Mouse (Mus musculus) 3134 (cell line): ENCODE measurements around the gene Nr5a1.

Experiments used
- DNase-seq: peaks from one replicate; pipeline ENCODE4 v3.0.0-alpha.2; 2011; ENCODE audit warnings: low spot score; ENCODE audit not compliant: insufficient read length; ENCODE audit errors: extremely low read depth

The Nr5a1 gene

GRCm38 (mm10) chr2:38653293-38653619 is 61.1 kb downstream of the Nr5a1 start:
- no peak for DNase-seq

DNA sequence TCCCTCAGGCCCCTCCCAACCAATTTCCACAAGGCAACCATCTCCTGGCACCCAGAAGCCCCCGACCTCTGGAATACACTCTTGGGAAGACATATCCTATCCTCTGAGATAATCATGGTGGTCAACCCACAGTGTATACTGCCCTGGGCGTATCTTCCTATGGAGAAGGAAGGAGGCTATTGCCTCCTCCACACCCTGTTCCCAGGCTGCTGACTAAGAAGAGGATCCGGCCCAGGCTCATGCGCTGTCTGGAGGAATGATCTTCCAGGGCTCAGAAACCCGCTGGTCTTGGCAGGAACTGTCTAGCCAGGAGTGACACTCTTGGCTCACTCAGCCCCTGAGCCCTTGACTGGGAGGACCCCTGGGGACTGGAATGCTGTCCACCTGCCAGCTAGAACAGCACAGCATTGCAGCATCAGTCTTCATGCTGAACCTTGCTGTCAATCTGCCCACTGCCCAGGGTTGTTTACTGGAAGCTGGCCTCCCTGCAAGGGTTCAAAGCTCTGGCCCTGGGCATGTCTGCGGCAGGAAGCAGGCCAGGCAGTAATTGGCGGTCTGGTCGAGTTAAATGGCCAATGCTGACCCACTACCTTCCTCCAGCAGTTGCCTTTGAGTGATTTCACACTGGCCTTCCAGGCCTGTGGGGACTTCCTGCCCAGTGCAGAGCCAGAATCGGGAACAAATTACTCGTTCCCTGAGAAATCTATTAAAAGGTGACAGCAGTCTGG is 61.6 kb downstream of the Nr5a1 start:
- peak; percentile 85 for DNase-seq

DNA sequence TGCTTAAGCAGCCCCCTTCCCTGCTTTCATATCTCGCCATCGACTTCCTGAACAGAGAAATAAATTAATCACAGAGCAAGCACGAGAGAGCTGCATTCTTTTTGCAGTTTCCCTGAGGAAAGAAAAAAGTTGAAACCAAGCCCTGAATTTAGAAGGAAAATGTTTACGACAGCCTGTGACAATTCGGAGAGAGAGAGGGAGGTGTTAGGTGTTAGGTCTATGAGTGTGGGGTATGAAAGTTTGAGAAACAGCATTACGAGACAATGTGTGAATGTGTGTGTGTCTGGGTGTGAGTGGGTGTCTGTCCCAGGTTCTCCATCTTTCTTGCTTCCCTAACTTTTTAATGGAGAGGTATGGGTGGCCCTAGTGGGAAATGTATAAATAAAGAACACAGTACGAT is 62.2 kb downstream of the Nr5a1 start:
- DNase-seq, result no peak

- no peak for DNase-seq
These were observed 64.0 kb downstream of the Nr5a1 start for GRCm38 (mm10) chr2:38650340-38650739.

DNA sequence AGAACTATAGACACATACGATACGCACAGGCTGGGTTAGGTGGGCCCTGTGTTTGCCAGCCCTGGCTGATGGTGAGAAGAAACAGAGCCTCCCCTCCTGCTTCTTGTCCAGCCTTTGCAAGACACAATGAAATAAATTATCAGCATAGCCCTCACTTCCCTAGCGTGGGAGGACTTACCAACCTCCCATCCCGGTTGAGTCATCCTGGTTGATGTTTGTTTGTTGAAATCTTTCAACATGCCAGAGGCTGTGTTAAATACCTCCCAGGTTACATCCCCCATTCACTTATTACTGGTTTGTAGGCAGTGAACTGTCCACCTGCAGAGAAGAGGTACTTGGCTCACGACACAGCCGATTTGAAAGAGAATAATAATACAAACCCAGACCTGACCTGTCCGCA is 66.7 kb downstream of the Nr5a1 start:
- no peak for DNase-seq

- no peak for DNase-seq
These were observed 67.1 kb downstream of the Nr5a1 start for GRCm38 (mm10) chr2:38647201-38647606.

DNA sequence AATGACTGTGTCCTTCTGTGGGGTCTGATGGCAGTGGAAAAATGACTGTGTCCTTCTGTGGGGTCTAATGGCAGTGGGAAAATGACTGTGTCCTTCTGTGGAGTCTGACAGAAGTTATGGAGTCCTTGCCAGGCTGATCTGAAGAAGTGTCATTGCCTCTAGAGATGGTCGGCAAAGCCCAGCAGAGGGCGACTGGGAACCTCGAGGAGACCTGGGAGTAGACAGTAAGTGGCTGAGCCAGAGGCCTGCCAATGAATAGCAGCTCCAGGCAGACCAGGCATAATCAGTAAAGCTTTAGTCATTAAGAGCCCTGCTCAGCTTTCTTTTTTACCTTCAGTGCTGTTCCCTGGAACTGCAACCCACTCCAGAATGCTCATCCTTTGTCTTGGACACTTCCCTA is 68.4 kb downstream of the Nr5a1 start:
- DNase-seq, result no peak

DNA sequence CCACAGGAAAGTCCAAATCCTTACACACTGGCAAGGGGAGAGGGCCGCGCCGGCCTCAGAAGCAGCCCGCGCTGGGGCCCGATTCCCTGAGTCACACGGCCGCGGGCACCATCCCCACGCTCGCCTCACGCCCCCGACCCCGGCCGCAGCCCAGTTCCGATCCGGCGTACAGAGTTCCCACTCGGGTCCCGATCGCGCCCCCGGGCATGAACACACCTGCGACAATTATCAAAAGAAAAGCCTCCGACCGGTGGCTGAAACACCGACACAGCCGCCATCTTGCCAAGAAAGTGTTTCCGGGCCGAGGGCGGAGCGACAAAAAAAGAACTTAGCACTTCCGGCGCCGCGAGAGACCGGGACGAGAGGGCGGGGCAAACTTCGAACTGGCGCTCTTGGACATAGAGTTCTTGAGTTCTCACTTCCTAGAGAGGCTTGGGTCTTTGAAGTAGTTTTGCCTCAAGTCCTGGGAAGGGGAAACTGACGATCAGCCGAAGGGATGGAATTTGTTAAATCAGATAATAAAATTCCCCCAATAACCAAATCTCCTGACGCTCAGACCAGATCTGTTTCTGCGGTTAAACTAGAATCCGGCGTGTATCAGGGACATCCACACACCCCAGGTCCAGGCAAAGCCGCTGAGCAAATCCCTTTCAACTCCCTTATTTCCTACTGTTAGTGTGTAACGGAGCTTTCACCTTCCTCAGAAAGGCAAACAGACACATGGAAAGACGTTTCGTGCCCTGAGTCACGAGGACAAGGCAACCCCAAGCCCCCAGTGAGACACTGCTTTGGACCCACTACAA is 70.5 kb downstream of the Nr5a1 start, which contains the start of gene Psmb7:
Psmb7 (minus strand) TSS at position 463 of the 803 bp plus-strand sequence.
- peak; percentile 91 for DNase-seq
